Mouse (Mus musculus) Patski (cell line): Measurements from ENCODE around the gene Kcnd3. TPM values are rescaled to one million over a fixed set of nuclear protein-coding genes. Genes with fewer than 3 reads are reported as not detected.

ENCODE experiments used
- ATAC-seq: fragments of 100-300 bp; one replicate; pipeline ENCODE4 v1.8.0; 2021
- CTCF ChIA-PET: fragments of 350-600 bp; sonication (Branson Sonifier 250); formaldehyde crosslinking; loops from one replicate; lab custom pipeline; 2022; ENCODE audit warnings: inconsistent platforms; lab: Charles Lee
- POLR2A ChIA-PET: fragments of 350-600 bp; sonication (Branson Sonifier 250); formaldehyde crosslinking; loops from one replicate; lab custom pipeline; 2022; ENCODE audit warnings: antibody characterized with exemption, inconsistent platforms; lab: Charles Lee
- DNase-seq: peaks from one replicate; pipeline ENCODE4 v3.0.0-alpha.2; 2011; ENCODE audit warnings: low read depth, low spot score
- H3K27me3 ChIP-seq: fragments of 371-371 bp; one replicate; pipeline ENCODE4 v1.5.1; 2021
- CTCF ChIP-seq: fragments of 100-300 bp; IDR thresholded peaks from one replicate; pipeline ENCODE4 v1.5.1; 2021
- in situ Hi-C: fragments of 300-500 bp; cut with MboI; formaldehyde crosslinking; loops from 3 replicates; pipeline ENCODE4 v1.11.1; 2018; ENCODE audit warnings: low pct_unique_long_range_greater_than_20kb, mixed read lengths
- polyA plus RNA-seq: library from polyadenylated mRNA; unstranded; gene quantifications from one replicate; pipeline ENCODE4 v1.2.3, GENCODE M21; 2021

Gene Kcnd3
- polyA plus RNA-seq, 1 experiment from 2014 or later = 8.3 TPM

GRCm38 (mm10) chr3:105412681-105413080, 39.4 kb upstream of the Kcnd3 start:
- TF ChIP-seq CTCF = no peak
- in situ Hi-C loops = no loop called here
- ATAC-seq (no peak), DNase-seq (no peak)
- POLR2A ChIA-PET = no interaction called here
- CTCF ChIA-PET = interaction anchor here (1.0 kb wide), 1 partner anchor 17 kb away, joined by 4 read pairs; no protein-coding TSS in a partner anchor
- no peaks in the 10 kb centered on the region for H3K27me3 ChIP-seq

GRCm38 (mm10) chr3:105418441-105418840, 33.7 kb upstream of the Kcnd3 start:
- in situ Hi-C loops = no loop called here

DNA sequence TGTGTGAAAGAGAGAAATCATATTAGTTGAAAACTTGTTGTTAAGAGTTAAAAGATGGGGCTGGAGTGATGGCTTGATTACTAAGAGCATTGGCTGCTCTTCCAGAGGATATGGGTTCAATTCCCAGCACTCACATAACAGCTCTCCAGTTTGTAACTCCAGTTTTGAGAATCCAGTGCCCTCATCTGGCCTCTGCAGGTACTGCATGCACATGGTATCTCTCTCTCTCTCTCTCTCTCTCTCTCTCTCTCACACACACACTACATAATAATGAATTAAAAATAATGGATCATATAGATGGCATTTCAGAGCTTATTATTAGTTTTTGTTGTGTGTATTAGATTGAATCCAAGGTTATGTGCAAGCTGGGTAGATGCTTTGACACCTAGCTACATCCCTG, 29.7 kb upstream of the Kcnd3 start:
- ATAC-seq = no peak
- no peaks in the 10 kb centered on the region for H3K27me3 ChIP-seq
- ChIA-PET CTCF (no interaction called here), POLR2A (interaction anchor here (0.5 to 0.6 kb wide), 2 partner anchors 59 to 231 kb away, joined by 3 read pairs; no protein-coding TSS in a partner anchor)
- no peak for DNase-seq
- TF ChIP-seq CTCF = peak; percentile 57
- in situ Hi-C loops = no loop called here

More at GRCm38 (mm10) chr3:105418441-105418840, 33.7 kb upstream of the Kcnd3 start:
- no peaks in the 10 kb centered on the region for H3K27me3 ChIP-seq
- ChIA-PET POLR2A (no interaction called here), CTCF (interaction anchor here (1.6 kb wide), 1 partner anchor 13 kb away, joined by 4 read pairs; no protein-coding TSS in a partner anchor)
- DNase-seq (no peak), ATAC-seq (no peak)
- no peak for TF ChIP-seq CTCF

- DNase-seq (no peak), ATAC-seq (no peak)
- CTCF ChIA-PET = no interaction called here
- POLR2A ChIA-PET = no interaction called here
- no peak for TF ChIP-seq CTCF
- H3K27me3 ChIP-seq = no peaks in the 10 kb centered on the region
- in situ Hi-C loops = no loop called here
Measured at GRCm38 (mm10) chr3:105423427-105423826, 28.7 kb upstream of the Kcnd3 start.

GRCm38 (mm10) chr3:105428586-105428985, 23.5 kb upstream of the Kcnd3 start:
- no peaks in the 10 kb centered on the region for H3K27me3 ChIP-seq
- in situ Hi-C loops = no loop called here
- ChIA-PET CTCF (interaction anchor here (1.4 kb wide), 1 partner anchor 9 kb away, joined by 3 read pairs; no protein-coding TSS in a partner anchor), POLR2A (no interaction called here)
- TF ChIP-seq CTCF = no peak
- DNase-seq = no peak
- no peak for ATAC-seq

DNA sequence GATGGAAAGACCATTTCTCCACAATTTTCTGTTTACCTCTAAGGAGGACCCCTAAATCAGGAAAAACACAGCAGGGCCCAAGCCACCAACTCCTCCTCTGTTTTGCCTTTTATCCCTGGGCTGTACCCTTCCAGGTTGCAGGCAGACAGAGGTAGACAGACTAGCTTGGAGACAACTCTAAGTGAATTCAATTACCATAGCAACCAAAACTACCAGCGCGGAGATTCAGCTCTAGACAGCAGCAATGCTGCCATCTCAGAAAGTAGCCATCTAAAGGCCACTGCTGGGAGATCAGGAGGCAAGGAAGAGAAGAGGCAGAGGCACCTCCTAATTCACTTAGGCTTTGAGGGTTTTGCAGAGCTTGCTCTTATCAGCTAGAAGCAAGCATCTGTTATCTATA, 15.7 kb upstream of the Kcnd3 start:
- in situ Hi-C loops = no loop called here
- ATAC-seq (no peak), DNase-seq (no peak)
- H3K27me3 ChIP-seq = peaks cover 3% of the 10 kb centered on the region
- no peak for TF ChIP-seq CTCF
- POLR2A ChIA-PET = no interaction called here
- CTCF ChIA-PET = no interaction called here

DNA sequence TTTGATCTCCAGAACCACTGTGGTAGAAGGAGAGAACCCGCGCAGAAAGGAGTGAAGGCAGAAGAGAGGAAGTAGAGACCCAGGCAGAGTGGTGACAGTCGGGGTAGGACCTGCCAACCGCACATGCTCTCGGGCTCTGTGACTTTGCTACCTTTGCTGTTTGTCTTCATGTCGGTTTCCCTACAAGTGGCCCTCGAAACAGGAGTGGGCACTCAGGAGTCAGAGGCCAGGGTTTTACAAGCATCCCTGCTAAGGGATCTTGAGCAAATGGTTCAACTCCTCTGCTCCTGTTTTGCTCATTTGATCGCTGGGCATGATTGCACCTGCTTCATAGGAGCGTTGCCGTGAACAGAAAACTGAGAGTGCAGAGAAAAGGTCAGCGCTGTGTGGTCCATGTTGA, 15.2 kb upstream of the Kcnd3 start:
- ATAC-seq (no peak), DNase-seq (no peak)
- TF ChIP-seq CTCF = no peak
- CTCF ChIA-PET = no interaction called here
- in situ Hi-C loops = no loop called here
- H3K27me3 ChIP-seq = peaks cover 3% of the 10 kb centered on the region
- POLR2A ChIA-PET = no interaction called here

GRCm38 (mm10) chr3:105440873-105441495, 11.1 kb upstream of the Kcnd3 start:
- H3K27me3 ChIP-seq = no peaks in the 10 kb centered on the region
- DNase-seq = no peak
- ChIA-PET CTCF (interaction anchor here (0.8 to 1.9 kb wide), 3 partner anchors 9 to 55 kb away, joined by 3 to 5 read pairs (median 3); no protein-coding TSS in a partner anchor), POLR2A (interaction anchor here (1.2 kb wide), 1 partner anchor 17 kb away, joined by 4 read pairs; no protein-coding TSS in a partner anchor)
- in situ Hi-C loops = no loop called here
- no peak for ATAC-seq
- TF ChIP-seq CTCF = peak; percentile 21

DNA sequence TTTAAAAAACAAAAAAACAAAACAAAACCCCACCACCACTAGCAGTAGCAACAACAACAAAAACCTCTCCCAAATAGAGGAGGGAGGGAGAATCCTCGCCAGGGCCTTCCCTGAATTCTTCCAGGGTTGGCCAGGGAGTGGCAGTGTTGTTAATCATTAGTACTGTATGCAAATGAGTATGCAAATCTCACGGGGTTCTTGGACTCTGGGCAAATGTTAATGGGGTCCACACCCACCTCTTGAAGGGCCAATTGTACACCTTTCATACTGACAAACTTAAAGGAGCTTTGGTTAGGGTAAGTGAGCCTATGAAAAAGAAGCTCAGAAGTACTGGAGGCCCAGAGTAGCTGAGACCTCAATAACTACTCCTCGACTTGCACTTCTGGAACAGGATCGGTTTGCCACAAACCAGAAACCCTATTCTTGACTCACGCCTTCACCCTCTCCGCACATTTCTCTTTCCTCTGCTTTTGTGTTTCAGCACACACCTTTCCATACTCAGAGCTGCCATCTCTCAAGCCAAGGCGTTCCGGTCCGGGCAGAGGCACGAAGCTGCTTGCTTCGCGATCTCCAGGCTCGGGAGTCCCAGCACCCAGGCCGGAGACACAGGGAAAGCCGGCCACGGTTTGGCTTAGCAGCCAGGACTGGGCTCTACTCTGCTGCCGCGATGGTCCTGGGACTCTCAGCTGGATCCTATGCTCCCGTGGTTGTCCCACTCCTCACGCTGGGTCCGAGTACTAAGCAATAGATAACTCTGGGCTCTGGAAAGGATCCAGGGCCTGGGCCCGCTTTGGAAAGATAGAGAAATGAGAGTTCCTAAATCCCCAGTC, 1.3 kb upstream of the Kcnd3 start:
- peaks cover 30% of the 10 kb centered on the region for H3K27me3 ChIP-seq
- in situ Hi-C loops = no loop called here
- DNase-seq (no peak), ATAC-seq (no peak)
- TF ChIP-seq CTCF = no peak
- ChIA-PET POLR2A (interaction anchor here (0.6 kb wide), 1 partner anchor 42 kb away, joined by 4 read pairs; no protein-coding TSS in a partner anchor), CTCF (interaction anchor here (0.8 kb wide), 1 partner anchor 301 kb away, joined by 3 read pairs; no protein-coding TSS in a partner anchor)

DNA sequence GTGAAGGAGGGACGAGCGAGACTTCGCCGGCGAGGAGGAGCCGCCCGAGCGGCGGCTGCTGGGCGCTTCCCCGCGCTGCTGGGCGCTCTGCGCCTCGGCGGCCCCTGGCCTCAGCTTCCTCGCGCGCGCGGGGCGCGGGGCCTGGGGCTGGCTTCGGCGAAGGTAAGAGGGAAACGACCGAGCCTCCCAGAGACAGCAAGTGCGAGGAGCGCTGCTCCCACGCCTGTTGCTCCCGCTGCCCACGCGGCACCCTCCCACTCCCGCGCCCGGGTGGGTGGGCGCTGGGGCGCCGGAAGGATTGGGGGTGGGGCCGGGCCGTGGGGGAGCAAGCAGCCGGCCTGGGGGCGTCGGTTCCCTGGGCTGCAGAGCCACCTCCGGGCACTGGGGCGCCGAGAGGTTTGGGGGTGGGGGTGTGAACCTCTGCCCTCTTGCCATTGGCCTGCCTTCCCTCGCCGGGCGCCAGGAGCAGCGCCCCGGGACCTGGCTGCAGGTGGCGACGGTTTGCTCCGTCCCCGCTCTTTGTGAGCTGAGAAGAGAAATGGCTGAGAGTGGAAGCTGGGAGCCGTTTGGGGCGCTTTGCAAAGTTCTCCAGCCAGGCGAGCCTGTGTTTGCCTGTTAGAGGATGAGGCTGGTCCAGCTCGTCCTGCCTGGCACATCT, 555 bp downstream of the Kcnd3 start:
- no peak for TF ChIP-seq CTCF
- ATAC-seq = peak; percentile 25
- no peak for DNase-seq
- CTCF ChIA-PET = no interaction called here
- H3K27me3 ChIP-seq = peaks cover 30% of the 10 kb centered on the region
- in situ Hi-C loops = no loop called here
- POLR2A ChIA-PET = no interaction called here
